Mouse (Mus musculus): ENCODE results near the gene Cldn14.
A peak's percentile ranks its signal among the peaks of the same experiment; 100 is the strongest.
"Not testable (repeated sequence)": the region's sequence is repeated elsewhere in the genome, so short reads cannot be mapped to it uniquely, and the experiment has no call there.

The Cldn14 gene

DNA sequence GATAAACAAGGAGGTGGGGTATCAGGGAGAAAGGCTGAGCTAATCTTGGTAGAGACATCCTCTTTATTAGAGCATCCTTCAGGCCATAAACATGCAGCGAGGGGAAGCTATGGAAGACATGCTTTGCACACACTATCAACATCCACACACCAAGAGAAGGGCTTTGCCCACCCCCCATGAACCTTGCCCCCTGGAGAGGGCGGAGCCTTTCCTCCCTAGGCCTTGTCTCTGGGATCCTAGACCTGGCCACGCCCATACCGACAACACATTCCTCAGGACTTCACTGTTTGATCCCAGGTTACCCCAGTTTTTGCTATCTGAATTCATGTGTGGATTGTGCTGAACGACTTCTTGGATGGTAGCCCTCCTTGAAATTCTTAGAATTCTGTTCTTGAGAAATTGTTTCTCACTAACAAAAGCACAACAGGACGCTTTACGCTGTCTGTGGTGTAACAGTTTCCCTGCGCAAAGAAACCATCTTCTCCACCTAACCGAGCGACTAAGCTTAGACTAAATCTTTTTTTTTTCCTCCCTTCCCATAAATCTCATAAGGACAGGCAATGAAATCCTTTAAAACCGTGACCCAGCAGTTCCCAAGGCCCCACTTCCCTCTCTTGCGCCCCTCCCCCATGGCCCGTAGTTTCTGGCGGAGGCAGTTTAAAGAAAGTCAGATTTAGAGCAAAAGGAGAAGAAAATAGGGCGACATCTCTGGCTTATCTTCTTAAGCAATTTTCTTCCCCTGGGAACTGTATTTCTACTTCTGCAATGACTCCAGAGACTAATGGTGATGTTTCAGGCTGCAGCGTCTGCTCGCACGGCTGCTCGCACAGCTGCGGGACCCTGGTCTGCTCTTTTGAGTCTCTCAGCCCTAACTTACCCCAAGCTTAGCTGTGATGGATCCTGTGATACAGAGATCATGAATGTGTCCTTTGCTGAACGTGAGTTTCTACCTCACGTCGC is 1.7 kb downstream of the Cldn14 start:
- no peak for DNase-seq (ENCODE audit: low spot score in 2 of 2)

DNA sequence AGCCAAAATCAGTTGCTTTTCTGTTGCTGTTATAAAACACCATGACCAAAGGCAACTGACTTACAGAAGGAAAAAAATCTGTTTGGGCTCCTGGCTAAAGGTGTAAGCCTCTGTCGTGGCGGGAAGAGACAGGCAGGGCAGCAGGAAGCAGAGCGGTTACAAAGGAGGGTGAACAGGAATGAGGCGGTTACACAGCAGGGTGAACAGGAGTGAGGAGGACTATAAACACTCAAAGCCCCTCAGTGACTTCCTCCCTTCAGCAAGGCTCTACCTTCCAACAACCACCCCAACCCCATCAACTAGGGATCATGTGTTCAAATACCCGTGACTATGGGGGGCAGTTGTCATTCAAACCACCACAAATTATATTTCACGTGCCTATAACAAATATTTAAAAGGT is 5.2 kb downstream of the Cldn14 start:
- no peak for DNase-seq (ENCODE audit: low spot score in 2 of 2)

DNA sequence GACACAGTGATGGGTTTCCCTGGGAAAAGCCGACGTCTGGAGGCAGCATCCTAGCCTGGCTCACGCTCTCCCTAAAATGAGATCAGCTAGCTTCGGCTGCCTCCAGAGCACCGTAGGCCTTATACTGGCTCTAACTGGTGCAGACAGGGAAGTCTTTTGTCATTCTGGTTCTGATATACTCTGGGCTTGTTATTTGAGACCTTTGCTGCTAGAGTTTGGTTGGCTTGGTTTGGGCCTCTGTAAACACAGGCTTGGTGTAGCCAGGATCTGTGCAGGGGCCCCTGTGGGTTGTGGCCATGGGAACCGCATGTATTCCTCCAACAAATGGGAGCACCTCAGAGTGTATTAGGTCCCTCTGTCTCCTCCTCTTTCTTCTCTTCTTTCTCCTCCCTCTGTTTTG is 7.3 kb downstream of the Cldn14 start:
- no peak for DNase-seq (ENCODE audit: low spot score in 2 of 2)

DNA sequence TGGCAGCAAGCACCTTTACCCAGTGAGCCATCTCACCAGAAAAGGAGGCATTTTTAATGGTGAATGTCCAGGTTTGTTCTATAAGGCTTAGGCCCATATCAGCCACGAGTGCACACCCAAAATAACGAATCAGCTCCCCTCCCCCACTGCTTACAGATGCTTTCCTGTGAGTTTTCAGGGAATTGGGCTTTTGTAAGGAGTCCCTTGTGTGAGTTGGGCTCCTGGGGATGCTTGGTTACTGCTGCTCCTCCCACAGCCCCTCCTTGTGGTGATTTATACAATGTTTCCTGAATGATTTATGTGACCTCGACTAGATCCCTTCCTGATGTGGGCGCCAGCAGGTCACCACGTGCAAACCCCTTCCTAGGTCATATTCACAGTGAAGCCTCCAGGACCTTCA is 9.7 kb downstream of the Cldn14 start:
- no peak for DNase-seq (ENCODE audit: low spot score in 2 of 2)

DNA sequence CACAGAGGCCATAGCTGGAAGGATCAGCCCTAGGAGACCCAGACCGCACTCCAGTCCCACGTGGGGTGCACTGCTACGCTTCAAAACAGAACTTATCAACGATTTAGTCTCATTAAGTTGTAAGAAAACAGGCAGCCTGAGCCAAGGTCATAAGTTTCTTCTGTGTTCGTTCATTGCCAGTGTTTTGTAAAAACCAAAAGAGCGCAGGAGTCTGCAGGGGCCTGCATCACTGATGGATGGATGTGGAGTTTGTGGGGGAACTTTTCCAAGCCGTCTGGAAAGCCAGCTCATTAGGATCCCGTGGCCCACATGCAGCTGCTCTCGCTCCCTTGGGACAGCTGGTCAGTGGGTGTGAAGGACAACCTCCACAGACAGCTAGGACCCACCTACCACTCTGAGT is 25.1 kb downstream of the Cldn14 start:
- DNase-seq (ENCODE audit: low spot score in 2 of 2): no peak

DNA sequence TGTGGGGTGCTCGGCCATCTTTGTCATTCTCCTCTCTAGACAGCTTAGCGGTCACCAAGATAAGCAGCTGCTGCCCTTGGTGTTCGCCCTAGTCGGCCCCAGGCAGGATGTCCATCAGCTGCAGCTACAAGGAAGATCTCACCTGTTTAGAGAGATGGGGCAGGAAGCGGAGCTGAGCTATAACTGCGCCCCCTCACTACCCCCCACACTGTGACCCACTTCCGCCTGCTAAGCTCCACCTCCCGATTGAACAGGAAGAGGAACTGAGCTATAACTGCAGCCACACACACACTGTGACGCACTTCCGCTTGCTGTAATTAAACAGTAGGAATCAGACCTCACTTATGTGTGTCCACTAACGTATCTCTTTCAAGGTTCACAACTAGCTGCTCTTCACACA is 26.3 kb downstream of the Cldn14 start:
- no peak for DNase-seq (ENCODE audit: low spot score in 2 of 2)

DNA sequence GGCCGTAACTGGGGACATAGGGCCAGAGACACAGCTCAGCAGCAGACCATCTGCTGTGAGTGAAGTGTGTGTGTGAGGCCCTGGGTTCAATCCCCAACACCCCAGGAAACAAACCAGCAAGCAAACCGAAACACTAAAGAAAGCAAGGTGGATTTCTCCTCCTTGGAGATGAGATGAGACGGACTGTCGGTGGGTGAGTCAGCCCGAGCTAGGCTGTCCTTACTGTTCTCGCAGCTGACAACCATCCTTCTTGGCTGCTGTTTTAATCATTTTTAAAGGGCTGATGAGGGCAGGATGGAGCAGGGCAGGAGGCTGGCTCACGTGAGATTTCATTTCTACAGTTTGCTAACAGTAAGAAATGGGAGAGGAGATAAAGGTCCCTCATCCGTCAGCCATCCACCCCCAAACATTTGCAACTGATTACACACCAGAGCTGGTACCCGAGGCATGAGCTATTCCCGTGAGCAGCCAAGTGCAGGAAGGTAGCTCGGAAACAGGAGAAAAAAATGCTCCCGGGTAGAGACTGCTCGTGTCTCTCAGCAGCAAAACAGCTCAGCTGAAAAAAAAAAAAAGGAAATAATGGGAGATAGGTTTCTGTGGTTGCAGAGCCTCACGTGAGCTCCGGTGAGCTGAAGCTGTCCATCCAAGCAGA is 27.3 kb downstream of the Cldn14 start:
- DNase-seq (ENCODE audit: low spot score in 2 of 2): no peak

DNA sequence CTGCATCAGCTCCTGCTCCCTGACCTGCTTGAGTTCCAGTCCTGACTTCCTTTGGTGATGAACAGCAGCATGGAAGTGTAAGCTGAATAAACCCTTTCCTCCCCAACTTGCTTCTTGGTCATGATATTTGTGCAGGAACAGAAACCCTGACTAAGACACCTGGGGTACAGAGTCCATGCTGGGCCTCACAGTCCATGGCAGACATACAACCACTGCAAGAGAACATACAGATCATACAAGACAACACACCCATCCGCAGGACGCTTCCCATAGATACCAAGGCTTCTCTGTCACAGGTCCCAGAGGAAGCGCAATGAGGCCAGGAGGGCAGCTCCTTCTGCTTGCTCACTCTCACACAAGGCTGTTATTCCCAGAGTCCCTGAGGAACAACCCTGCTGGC is 28.3 kb downstream of the Cldn14 start:
- not testable (repeated sequence) for DNase-seq (ENCODE audit: low spot score in 2 of 2)

DNA sequence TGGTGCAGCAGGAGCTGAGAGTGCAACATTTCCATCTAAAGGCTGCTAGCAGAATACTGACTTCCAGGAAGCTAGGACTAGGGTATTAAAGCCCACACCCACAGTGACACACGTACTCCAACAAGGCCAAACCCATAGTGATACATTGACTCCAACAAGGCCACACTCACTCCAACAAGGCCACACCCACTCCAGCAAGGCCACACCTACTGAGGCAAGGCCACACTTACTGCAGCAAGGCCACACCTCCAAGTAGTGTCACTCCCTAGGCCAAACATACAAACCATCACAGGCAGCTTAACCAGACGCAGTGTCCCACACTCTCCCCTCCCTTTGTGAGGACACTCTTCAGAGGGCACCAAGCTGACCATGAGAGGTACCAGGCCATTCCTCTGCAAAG is 29.3 kb downstream of the Cldn14 start:
- DNase-seq (ENCODE audit: low spot score in 2 of 2): no peak

DNA sequence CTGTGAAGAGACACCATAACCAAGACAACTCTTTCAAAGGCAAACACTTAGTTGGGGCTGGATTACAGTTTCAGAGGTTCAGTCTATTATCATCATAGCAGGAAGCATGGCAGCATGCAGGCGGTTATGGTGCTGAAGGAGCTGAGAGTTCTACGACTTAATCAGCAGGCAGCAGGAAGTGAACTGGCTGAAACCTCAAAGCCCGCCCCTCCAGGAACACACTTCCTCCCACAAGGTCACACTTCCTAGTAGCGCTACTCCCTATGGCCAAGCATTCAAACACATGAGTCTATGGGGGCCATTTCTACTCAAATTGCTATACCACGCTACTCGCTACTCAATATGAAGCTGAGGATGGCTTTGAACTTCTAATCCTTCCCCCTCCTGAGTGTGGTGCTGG is 31.1 kb downstream of the Cldn14 start:
- DNase-seq (ENCODE audit: low spot score in 2 of 2): no peak

DNA sequence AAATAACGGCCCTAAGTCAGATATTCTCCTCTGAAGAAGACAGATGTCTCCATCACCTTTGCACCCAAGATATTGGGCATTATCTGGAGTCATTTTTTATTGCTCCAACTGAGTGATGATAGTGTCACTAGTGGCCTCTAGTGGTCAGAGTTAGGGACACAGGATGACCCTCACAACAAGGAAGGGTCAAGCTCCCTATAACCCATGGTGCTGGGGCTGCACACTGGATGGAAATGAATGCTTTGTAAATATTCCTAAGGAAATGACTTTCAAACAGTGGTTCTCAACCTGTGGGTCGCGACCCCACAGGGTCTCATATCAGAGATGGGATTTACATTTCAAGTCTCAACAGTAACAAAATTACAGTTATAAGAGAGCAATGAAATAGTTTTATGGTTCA is 31.7 kb downstream of the Cldn14 start:
- DNase-seq (ENCODE audit: low spot score in 2 of 2): no peak

DNA sequence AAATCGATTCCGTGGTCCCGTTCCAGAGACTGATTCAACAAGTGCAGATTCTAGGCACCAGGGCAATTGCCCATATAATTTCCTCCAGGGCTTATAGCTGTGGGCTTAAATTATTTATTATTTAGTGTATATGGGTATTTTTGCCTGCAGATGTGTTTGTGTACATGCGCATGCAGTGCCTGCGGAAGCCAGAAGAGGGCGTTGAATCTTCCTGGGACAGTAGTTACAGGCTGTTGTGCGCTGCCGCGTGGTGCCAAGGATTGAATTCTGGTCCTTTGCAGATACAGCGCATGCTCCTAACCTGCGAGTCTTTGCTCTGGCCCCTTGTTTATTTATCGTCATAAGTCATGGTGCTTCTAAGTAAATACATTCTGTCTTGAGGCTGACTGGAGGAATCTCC is 33.2 kb downstream of the Cldn14 start:
- no peak for DNase-seq (ENCODE audit: low spot score in 2 of 2)

DNA sequence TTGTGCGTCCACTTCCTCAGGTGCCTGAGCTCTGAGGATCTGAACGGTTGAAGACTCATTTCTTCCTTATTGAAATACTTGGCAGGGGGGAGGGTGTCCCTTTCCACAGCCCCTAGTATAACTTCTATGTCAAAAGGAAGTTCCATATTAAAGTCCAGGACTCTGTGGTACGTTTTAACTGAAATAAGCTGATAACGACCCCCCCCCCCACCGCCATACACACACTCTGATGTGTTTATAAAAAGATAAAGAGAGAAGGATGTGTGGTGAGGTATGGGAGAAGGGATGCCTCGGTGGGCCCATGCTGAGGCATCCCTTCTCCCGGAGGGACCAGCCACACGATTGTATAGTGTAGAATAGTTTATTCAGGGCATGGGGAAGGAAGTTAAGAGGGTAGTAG is 34.4 kb downstream of the Cldn14 start:
- DNase-seq (ENCODE audit: low spot score in 2 of 2): no peak

DNA sequence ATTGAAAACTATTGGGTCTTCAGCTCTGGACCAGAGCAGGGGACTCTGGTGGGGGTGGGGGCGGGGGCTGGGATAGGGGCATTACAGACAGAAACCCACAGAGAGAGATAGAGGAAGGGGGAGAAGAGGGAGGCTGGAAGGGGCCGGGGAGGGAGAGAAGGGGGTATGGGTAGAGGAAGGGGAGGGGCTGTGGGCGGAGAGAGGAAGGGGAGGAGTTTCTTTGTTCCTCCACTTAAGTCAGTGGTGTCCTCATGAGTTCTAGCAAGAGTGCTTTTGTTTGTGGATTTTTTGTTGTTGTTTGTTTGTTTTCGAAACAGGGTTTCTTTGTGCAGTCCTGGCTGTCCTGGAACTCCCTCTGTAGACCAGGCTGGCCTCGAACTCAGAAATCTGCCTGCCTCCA is 35.1 kb downstream of the Cldn14 start:
- peak in 1 of 2 experiments; percentile 43 for DNase-seq (ENCODE audit: low spot score in 2 of 2)

DNA sequence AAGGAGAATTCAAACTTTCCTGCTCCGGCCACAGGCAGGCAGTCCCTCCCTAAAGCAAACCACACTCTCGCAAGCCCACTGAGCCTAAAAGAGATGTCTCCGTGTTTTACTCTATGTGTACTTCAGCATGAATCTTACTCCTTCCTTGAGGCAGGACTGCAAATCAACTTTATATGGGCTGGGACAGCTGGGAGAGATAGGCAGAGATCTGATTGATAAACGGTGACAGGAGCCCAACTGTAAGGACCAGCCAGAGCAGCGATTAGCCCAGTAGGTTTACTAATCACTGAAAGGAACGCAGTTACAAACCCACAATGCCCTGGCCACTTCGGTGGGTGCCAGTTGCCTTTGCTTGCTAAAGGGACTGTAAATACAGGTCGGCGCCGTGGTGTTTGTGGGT is 35.5 kb downstream of the Cldn14 start:
- no peak for DNase-seq (ENCODE audit: low spot score in 2 of 2)

DNA sequence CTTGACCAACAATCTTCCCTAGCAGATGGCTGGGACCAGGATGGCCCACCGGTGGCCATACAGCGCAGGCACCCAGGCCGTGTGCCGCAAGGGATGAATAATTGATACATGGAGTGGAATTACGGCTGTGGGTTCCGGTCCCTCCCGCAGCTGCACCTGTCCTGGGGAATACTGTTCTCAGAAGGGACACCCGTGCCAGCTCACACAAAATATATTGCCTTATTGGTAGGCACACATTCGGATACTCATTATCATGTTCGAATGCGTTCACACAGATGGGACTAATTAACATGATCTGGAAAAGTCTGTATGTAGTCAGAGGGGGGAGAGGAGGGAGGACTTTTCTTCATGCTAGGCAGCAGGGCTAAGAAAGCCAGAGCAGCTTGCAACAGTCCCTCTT is 37.6 kb downstream of the Cldn14 start:
- no peak for DNase-seq (ENCODE audit: low spot score in 2 of 2)

DNA sequence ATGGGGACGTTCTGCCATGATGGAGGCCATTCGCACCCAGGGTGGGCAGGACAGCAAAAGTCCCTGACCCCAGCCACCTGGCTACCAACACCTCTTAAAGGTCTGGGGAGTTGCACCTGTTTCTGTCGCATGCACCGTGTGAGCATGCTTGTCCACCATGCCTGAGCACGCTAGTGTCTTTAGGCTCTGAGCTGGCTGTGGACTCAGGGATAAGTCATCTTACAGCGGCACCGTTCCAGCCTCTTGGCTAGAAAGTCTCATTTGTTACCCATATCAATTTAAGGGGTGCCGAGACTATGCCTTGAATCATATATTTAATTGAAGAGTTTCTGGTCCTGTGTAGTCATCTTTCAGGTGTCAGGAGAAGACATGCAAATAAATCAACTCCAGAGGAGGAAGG is 40.7 kb downstream of the Cldn14 start:
- no peak for DNase-seq (ENCODE audit: low spot score in 2 of 2)

DNA sequence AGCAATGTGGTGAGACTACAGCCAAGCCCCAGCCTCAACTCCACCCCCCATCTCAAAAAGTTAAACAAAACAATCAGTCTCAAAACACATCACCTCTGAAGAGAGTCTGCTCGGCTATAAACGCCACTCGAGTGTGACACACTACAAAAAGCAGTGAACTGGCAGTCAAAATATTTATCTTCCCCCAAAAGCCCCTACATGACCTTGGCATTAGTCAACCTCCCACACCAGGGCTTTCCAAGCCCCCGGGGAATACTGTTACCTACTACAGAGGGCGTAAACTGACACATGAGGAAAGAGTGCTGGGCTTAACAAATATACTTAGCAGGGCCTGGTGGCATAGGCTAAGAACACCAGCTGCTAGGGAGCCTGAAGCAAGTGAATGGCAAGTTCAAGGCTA is 46.4 kb downstream of the Cldn14 start:
- DNase-seq (ENCODE audit: low spot score in 2 of 2): no peak

DNA sequence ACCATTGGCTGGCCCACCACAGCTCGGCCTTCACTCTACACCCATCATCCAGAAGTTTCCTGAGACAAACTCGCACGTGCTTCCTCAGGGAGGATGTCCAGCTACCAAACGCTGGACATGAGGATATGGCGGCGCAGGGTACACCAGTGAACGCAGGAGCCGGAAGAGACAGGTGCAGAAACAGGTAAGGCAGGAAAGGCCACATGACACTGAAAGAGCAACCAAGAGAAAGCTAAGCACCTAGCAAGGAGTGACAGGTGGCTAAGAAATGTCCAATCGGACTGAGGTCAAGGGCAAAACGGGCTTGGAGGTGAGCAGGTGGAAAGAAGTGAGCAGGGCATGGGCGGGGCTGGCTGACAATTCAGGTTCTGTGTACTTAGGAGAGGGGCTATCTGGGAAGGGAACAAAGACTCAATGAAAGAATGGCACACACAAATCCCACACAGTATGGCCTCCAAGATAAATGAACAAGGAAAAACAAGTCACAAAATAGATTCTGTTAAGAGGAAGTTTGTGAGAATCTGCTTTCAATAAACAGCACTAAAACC is 47.5 kb downstream of the Cldn14 start:
- no peak for DNase-seq (ENCODE audit: low spot score in 2 of 2)

DNA sequence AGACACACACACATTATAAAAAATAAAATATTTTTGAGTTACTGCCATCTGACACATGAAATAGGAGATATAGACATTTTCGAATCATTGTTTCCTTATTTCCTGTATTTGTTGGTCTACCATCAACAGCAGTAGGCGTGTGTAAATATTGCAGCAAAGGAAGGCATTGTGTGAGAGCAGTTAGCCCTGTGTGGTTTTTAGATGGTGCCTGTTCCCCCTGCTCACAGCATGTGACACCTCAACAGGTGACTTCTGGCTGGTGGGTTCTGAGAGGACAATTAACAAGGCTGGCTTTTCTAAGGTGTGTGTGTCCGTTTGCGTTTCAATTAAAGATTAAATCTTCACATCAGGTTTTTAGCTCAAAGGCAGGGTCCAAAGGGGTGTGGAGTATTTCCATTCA is 48.1 kb downstream of the Cldn14 start:
- no peak for DNase-seq (ENCODE audit: low spot score in 2 of 2)

DNA sequence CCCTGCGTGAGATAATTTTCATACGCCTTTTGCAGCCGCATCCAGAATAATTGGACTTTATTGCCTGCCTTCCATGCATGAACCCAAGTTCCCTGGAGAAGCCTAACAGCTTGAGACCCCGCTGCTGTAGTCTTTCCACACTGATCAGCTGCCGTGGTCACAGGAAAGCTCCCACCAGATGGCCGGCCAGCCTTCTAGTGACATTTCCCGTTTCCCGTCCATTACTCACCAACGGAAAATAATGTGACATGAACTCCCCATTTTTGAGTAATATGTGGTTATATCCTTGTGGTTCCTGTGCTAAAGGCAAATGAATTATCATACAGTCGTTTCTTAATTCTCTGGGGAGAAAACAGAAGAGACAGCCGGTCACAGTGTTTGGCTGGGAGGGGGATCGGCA is 51.2 kb downstream of the Cldn14 start:
- DNase-seq (ENCODE audit: low spot score in 2 of 2): no peak

DNA sequence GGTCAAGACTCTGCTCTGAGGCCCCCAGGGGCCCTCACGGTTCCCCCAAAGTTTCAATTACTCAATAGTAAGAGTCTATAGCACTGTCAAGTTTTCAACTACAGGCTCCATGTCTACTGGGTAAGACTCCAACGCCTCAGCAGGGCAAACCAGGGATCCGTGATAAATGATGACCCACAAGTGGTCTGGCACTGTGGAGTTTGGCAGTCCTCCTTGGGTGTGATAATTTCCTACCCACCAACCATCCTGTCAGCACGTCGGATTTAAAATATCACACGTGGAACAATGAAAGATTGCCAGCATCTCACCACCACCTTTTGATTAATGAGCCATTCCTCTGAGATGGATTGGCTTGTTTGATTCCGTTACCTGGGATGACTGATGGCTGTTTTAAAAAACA is 51.7 kb downstream of the Cldn14 start:
- DNase-seq (ENCODE audit: low spot score in 2 of 2): no peak

DNA sequence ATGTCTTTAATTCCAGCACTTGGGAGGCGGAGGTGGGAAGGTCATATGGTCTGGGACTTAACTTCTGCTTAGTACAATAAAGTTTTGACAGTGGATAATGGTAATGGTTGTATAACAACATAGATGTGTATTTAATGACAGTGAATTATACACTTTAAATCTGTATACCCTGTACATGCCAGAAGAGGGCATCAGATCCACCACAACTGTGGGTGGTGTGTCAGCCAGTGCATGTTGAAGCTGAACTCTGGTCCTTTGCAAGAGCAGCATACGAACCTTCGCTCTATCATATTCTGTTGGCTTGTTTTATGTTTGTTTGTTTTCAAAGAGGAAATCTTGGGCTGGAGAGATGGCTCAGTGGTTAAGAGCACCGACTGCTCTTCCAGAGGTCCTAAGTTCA is 61.2 kb downstream of the Cldn14 start:
- no peak for DNase-seq (ENCODE audit: low spot score in 2 of 2)
